Mouse (Mus musculus): ENCODE results near the gene Nuf2.
A peak's percentile ranks its signal among the peaks of the same experiment; 100 is the strongest.

Nuf2 gene

GRCm38 (mm10) chr1:169467791-169468190 lies 63.5 kb downstream of the Nuf2 start:
- no peak for DNase-seq (ENCODE audit: low read depth, low spot score)

- no peak for DNase-seq (ENCODE audit: low read depth, low spot score)
These were observed 68.7 kb downstream of the Nuf2 start for GRCm38 (mm10) chr1:169462386-169463115.

GRCm38 (mm10) chr1:169459071-169459782 lies 72.0 kb downstream of the Nuf2 start:
- peak; percentile 39 for DNase-seq (ENCODE audit: low read depth, low spot score)
